Mouse (Mus musculus): ENCODE data around the gene Spire2.

DNA sequence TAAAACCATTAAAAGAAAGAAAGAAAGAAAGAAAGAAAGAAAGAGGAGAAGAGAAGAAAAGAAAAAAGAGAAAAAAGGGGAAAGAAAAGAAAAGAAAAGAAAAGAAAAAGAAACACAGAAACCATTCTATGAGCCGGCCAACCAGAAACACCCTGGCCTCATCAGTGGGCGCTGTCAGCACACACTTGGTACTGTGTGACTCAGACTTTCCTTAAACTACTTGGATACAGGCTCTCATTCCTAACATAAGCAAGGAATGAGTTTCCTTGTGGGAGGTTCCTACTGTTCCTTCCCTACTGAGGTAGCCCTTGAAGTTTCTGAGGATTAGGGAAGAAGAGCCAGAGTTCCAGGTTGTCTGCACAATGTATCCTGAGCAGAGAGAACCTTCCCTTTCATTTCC lies 1.2 kb upstream of the Spire2 start:
- TF ChIP-seq CTCF (conservative IDR thresholded peaks at IDR 0.05; ENCODE audit: low read length) (no peak), NANOG (IDR thresholded peaks at IDR 0.05; ENCODE audit: borderline replicate concordance, low read length) (no peak), POU5F1 (IDR thresholded peaks at IDR 0.05; ENCODE audit: borderline replicate concordance, low read length) (no peak)

Measured in E14TG2a.4 (cell line).